Mouse (Mus musculus): Measurements from ENCODE around the gene Rnasel.

The Rnasel gene

DNA sequence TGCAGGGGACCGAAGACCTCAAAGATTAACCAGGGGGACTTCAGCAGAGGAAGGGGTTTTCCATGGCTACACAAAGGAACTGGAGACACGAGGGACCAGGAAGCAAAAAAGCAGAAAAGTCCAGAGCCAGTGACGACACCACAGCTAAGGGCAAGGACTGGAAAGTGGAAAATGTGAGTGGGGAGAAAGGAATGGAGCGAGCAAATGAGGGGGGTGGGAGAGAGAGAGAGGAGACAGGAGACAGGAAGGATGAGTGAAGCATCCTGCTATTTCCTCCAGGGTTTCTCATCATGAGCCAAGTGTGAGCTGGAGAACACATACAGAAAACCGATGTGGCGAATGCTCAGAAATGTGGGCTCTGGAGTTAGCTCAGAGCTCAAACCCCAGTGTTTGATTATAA is 13.1 kb upstream of the Rnasel start:
- DNase-seq (ENCODE audit: low read depth in 1 of 2, low spot score in 2 of 2), result no peak

- DNase-seq (ENCODE audit: low read depth in 1 of 2, low spot score in 2 of 2), result no peak
Measured at GRCm38 (mm10) chr1:153737101-153738085, 11.8 kb upstream of the Rnasel start.

GRCm38 (mm10) chr1:153739437-153740015 is 9.7 kb upstream of the Rnasel start:
- no peak for DNase-seq (ENCODE audit: low read depth in 1 of 2, low spot score in 2 of 2)

- DNase-seq (ENCODE audit: low read depth in 1 of 2, low spot score in 2 of 2), result no peak
Measured at GRCm38 (mm10) chr1:153740145-153740544, 9.1 kb upstream of the Rnasel start, which contains the start of gene Rgs16. Gene Rgs16, plus strand, starts transcription at chr1:153740349.

DNA sequence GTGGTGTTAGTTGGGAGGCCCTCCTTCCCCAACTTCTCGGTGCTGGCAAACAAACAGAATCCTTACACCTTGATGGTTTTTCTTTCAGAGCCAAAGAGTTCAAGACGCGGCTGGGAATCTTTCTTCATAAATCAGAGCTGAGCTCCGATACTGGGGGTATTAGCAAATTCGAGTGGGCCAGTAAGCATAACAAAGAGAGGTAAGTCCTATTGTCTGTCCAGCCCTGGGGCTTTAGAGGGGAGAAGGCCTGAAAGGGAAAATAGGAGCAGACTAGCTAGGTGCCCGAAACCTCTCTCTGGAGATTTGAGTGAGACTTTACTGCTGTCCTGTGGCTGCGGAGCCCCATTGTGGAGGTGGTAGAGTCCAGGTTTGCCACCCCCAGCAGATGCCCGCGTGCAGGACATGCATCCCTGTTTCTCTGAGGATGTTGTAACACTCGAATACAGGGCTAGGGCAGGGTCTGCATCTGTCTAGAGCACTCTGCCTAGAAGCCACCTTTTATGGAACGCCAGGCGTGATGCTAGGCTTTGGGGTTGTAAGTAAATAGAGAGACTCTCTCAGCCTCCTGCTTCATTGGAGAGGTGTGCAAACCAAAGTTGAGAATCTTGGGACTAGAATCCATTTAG is 8.3 kb upstream of the Rnasel start:
- DNase-seq (ENCODE audit: low read depth in 1 of 2, low spot score in 2 of 2), result no peak

DNA sequence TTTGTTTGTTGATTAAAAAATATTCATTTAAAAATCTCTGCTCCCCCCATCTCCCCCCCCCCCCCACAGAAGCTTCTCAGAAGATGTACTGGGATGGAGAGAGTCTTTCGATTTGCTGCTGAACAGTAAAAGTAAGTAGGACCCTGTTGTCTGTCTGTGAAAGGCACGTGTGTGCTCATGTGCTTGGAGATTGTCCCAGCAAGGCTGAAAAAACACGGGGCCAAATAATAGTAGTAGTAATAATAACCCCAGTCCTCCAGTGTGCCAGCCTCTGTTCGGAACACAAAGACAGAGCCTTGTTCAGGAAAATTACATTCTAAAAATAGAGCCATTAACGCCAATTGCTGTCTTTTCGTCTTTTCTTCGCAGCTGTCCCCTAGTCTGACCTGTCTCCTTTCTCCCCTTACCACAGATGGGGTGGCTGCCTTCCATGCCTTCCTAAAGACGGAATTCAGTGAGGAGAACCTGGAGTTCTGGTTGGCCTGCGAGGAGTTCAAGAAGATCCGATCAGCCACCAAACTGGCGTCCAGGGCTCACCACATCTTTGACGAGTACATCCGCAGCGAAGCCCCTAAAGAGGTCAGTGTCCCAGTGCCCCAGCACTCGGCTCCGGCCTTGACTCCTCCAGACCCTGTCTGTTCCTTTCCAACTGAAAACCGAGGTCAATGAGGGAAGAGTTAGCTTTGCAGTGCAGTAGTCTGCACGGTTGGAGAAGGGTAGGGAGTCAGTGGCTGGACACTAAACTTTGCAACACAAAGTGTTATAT is 7.5 kb upstream of the Rnasel start:
- DNase-seq (ENCODE audit: low read depth in 1 of 2, low spot score in 2 of 2), result no peak

DNA sequence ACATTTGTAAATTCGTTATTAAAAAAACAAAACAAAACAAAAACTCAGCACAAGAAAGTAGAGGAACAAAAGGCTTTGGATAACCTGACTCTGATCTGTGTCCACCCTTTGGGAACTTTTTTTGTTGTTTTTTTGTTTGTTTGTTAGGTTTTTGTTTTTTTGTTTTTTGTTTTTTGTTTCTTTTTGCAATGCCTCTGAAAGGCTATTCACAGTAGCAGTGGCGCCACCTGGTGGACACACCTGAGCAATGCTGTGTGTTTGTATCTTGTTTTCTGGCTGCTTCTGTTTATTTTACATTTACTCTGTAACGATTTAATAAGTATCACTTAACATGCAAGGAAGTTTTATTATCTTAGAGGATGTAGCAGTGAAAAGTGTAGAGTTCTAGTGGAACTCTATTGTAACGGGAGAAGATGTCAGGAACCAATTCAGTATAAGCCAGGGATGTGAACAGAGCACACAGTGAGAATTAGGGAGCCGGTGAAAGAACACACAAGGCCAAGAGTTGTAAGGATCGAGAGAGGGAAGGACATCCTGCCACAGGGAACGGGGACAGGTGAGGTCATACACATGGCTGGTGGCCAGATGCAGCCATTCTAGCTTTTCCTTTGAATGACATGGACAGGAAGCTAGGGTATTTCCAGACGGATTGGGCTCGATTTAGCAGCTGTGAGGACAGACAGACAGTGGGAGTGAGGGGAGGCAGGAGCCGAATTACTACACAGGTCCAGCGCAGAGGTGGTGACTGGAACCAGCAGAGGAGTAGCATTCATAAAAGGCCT is 6.7 kb upstream of the Rnasel start:
- peak in 1 of 2 experiments; percentile 42 for DNase-seq (ENCODE audit: low read depth in 1 of 2, low spot score in 2 of 2)

DNA sequence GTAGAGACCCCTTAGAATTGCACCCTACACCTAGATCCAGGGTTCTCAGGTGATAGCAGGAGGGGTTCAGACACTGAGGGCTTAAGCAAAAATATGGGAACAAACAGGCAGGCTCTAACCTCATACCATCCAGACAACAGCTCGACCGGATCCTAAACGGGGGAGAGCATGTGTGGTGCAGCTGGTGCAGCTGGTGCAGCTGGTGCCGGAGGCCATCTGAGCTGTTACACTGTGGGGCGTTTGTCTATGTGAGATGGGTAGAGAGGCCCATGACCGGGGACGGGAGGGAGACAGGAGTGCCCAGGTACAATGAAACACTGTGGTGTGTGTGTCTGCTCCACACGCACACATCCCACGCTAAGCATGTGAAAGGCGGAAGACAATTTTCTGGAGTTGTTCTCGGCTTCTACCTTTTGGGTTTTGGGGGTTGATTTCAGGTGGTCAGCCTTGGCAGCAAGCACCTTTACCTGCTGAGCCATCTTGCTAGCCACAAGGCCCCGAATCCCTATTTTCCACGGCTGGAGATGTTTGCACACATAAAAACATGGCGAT is 3.0 kb upstream of the Rnasel start:
- no peak for DNase-seq (ENCODE audit: low read depth in 1 of 2, low spot score in 2 of 2)

DNA sequence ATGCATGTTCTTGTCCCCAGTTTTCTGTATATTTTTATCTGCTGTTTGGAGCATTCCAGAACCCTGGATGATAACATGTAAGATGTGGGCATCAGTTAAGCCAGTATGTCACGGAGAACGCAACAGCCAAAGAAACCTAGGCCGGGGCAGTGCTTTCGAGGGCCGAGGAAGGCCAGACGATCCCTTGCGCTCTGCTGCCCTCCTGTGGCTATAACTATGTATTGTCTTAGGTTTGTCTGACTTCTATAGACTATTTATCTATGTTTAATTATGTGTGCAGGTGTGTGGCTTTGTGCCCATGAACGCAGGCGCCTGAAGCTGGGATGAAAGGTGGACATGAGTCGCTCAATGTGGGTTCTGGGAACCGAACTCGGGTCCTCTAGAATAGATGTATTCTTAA is 2.5 kb upstream of the Rnasel start:
- peak in 1 of 2 experiments; percentile 44 for DNase-seq (ENCODE audit: low read depth in 1 of 2, low spot score in 2 of 2)

DNA sequence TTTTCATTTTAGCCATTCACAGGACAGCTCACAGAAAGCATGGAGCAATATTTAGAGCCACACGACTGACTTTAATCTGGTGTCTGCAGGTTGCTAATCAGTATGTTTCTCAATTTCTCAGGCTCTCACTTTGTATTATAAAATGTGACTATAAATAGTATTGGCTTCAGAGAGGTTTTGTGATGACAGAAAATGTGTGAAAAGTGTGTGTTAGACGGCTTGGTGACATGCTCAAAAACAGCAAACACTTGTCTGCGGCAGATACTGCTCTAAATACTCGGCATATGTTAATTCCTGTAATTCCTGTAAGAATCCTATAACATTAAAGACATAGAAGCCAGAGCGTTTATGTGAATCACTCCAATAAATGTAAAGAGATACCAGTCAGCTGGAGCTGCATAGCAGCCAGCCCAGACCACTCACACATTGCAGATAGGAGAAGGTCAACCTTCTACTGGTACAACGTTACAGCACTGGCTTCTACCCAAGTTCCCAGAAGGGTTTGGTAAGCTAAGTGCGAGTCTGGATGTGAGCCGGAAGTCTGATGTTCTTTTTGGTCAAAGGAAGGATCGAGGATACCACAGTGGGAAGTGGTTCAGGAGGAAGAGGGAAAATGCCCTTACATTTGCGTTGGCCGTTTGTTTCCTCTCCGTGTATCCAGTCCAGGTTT is 1.2 kb upstream of the Rnasel start:
- DNase-seq (ENCODE audit: low read depth in 1 of 2, low spot score in 2 of 2), result no peak

GRCm38 (mm10) chr1:153748549-153748948 is 677 bp upstream of the Rnasel start:
- no peak for DNase-seq (ENCODE audit: low read depth in 1 of 2, low spot score in 2 of 2)

- DNase-seq (ENCODE audit: low read depth in 1 of 2, low spot score in 2 of 2), result no peak
Measured at GRCm38 (mm10) chr1:153750054-153750453, 828 bp downstream of the Rnasel start.

GRCm38 (mm10) chr1:153751763-153752301 is 2.6 kb downstream of the Rnasel start:
- peak; percentile 52 to 67 for DNase-seq (ENCODE audit: low read depth in 1 of 2, low spot score in 2 of 2)

GRCm38 (mm10) chr1:153752521-153752920 is 3.3 kb downstream of the Rnasel start:
- DNase-seq (ENCODE audit: low read depth in 1 of 2, low spot score in 2 of 2), result peak; percentile 13 to 32

DNA sequence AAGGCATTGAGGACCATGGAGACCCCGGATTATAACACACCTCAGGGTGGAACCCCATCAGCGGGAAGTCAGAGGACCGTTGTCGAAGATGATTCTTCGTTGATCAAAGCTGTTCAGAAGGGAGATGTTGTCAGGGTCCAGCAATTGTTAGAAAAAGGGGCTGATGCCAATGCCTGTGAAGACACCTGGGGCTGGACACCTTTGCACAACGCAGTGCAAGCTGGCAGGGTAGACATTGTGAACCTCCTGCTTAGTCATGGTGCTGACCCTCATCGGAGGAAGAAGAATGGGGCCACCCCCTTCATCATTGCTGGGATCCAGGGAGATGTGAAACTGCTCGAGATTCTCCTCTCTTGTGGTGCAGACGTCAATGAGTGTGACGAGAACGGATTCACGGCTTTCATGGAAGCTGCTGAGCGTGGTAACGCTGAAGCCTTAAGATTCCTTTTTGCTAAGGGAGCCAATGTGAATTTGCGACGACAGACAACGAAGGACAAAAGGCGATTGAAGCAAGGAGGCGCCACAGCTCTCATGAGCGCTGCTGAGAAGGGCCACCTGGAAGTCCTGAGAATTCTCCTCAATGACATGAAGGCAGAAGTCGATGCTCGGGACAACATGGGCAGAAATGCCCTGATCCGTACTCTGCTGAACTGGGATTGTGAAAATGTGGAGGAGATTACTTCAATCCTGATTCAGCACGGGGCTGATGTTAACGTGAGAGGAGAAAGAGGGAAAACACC is 4.7 kb downstream of the Rnasel start:
- no peak for DNase-seq (ENCODE audit: low read depth in 1 of 2, low spot score in 2 of 2)

DNA sequence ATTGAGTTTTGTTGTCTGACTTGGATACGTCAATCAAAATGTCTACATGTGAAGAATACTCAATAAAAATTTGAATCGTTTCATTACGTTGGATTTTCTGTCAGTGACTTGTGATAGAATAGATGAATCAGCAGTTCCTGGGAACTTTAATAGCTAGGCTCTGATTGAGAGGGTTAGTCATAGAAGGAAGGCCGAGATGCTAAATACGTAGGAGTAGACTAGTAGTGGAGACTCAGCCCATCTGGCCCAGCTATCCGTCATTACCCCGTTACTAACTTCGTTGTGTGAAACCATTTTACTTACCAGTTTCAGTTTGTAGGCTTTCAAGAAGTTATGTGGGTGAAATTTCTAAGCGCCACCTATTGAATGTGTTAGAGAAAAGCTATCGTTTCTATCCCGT is 14.9 kb downstream of the Rnasel start:
- DNase-seq (ENCODE audit: low read depth in 1 of 2, low spot score in 2 of 2), result no peak

DNA sequence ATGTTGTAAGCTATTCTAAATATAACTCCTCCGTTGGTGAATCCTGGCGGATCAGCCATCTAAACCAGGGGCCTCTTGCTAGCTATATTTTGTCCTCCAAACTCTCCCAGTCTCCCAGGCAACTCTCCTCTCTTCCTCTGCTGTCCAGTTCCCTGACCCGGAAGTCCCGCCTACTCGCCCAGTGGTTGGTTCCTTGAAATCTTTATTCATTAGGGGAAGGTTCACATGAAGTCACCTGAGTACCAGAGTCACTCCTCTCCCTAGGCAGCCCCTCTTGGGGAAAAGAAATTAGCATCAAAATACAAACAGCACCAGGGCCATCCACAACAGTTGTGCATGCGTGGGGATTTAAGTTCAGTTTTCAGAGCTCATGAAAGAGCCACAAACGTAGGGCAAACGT is 17.1 kb downstream of the Rnasel start:
- DNase-seq (ENCODE audit: low read depth in 1 of 2, low spot score in 2 of 2), result no peak

GRCm38 (mm10) chr1:153767281-153767680 is 18.1 kb downstream of the Rnasel start:
- DNase-seq (ENCODE audit: low read depth in 1 of 2, low spot score in 2 of 2), result no peak

- no peak for DNase-seq (ENCODE audit: low read depth in 1 of 2, low spot score in 2 of 2)
Measured at GRCm38 (mm10) chr1:153768465-153768864, 19.2 kb downstream of the Rnasel start.
